Mouse (Mus musculus) embryonic facial prominence, embryonic 11.5 days (tissue): ENCODE data around the gene Rpap3. TPM values are rescaled to one million over a fixed set of nuclear protein-coding genes. Genes with fewer than 3 reads are reported as not detected.

Experiments
- ATAC-seq: fragments of 200-750 bp; cut with Nextera tagmentation; replicated peaks from 2 replicates; pipeline ENCODE4 v1.8.0; 2017; ENCODE audit warnings: low read depth; ENCODE audit not compliant: insufficient number of reproducible peaks, low FRiP score, low TSS enrichment
- DNase-seq: peaks from one replicate; pipeline ENCODE4 v3.0.0-alpha.2; 2015; ENCODE audit warnings: low spot score
- H3K27ac ChIP-seq: fragments of 300-500 bp; sonication (generic); replicated peaks from 2 replicates; pipeline ENCODE4 v1.5.1; 2014; ENCODE audit warnings: mild to moderate bottlenecking, low read depth, low read length, control low read depth
- H3K27me3 ChIP-seq: fragments of 300-500 bp; sonication (generic); 2 replicates; pipeline ENCODE4 v1.6.1; 2014; ENCODE audit warnings: mild to moderate bottlenecking, low read length, moderate library complexity, mixed read lengths; ENCODE audit not compliant: control insufficient read depth, insufficient read depth
- H3K36me3 ChIP-seq: fragments of 300-500 bp; sonication (generic); replicated peaks from 2 replicates; pipeline ENCODE4 v1.6.1; 2014; ENCODE audit warnings: low read depth, mild to moderate bottlenecking, low read length, moderate library complexity, mixed read lengths; ENCODE audit not compliant: control insufficient read depth, insufficient read depth
- H3K4me1 ChIP-seq: fragments of 300-500 bp; sonication (generic); 2 replicates; pipeline ENCODE4 v1.6.1; 2014; ENCODE audit warnings: low read length, mixed read lengths; ENCODE audit not compliant: control insufficient read depth, insufficient read depth
- H3K4me2 ChIP-seq: fragments of 300-500 bp; sonication (generic); 2 replicates; pipeline ENCODE4 v1.6.1; 2014; ENCODE audit warnings: low read depth, mild to moderate bottlenecking, control low read depth, low read length, moderate library complexity
- H3K4me3 ChIP-seq: fragments of 300-500 bp; sonication (generic); 2 replicates; pipeline ENCODE4 v1.5.1; 2014; ENCODE audit warnings: low read depth, low read length, control low read depth
- H3K9ac ChIP-seq: fragments of 300-500 bp; sonication (generic); replicated peaks from 2 replicates; pipeline ENCODE4 v1.6.1; 2014; ENCODE audit warnings: mild to moderate bottlenecking, control low read depth, low read length
- H3K9me3 ChIP-seq: fragments of 300-500 bp; sonication (generic); replicated peaks from 2 replicates; pipeline ENCODE4 v1.6.1; 2016; ENCODE audit warnings: mild to moderate bottlenecking, low read length, inconsistent platforms, mixed read lengths; ENCODE audit not compliant: control insufficient read depth
- WGBS: fragments of 180-500 bp; shearing (Covaris S2); extraction: QIAGEN DNeasy Blood & Tissue Kit; methylation state at CpG from one replicate; pipeline ENCODE4 v1.1.7; 2014; 5-methylcytosine and 5-hydroxymethylcytosine counted together
- polyA plus RNA-seq: library from polyadenylated mRNA; unstranded; fragments of >200 nt; fragmentation: Nextera tagmentation; extraction: Ambion mirVana; gene quantifications from 2 replicates; pipeline ENCODE4 v1.2.1, GENCODE M21; 2014

Gene Rpap3
- polyA plus RNA-seq, 1 experiment from 2014 or later = 54.7 TPM

- Histone ChIP-seq H3K9me3 (no peaks in the 10 kb centered on the region), H3K9ac (no peak overlapping the region), H3K4me2 (no peak overlapping the region), H3K27ac (no peak overlapping the region), H3K36me3 (peaks cover 4% of the 10 kb centered on the region), H3K27me3 (no peaks in the 10 kb centered on the region), H3K4me1 (no peaks in the 10 kb centered on the region), H3K4me3 (no peak overlapping the region)
- 82% methylated on average over 18 of the region's 18 CpGs for WGBS
- no peak for ATAC-seq
- DNase-seq = no peak
These were observed 25.5 kb downstream of the Rpap3 start for GRCm38 (mm10) chr15:97679991-97680681.

DNA sequence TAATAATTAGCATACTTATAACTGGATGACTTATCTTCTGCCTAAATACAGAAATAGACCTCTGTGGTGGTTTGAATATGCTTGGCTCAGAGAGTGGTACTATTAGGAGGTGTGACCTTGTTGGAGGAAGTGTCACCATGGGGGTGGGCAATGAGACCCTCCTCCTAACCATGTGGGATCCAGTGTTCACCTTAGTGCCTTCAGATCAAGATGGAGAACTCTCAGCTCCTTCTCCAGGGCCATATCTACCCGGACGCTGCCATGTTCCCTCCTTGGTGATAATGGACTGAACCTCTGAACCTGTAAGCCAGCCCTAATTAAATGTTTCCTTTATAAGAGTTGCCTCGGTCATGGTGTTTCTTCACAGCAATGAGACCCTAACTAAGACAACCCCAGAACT lies 28.3 kb downstream of the Rpap3 start:
- Histone ChIP-seq H3K27me3 (no peaks in the 10 kb centered on the region), H3K27ac (no peak overlapping the region), H3K9me3 (no peaks in the 10 kb centered on the region), H3K4me1 (no peaks in the 10 kb centered on the region), H3K9ac (no peak overlapping the region), H3K4me3 (no peak overlapping the region), H3K36me3 (peaks cover 2% of the 10 kb centered on the region), H3K4me2 (no peak overlapping the region)
- ATAC-seq = no peak
- DNase-seq = no peak
- 96% methylated on average over 3 of the region's 3 CpGs for WGBS

DNA sequence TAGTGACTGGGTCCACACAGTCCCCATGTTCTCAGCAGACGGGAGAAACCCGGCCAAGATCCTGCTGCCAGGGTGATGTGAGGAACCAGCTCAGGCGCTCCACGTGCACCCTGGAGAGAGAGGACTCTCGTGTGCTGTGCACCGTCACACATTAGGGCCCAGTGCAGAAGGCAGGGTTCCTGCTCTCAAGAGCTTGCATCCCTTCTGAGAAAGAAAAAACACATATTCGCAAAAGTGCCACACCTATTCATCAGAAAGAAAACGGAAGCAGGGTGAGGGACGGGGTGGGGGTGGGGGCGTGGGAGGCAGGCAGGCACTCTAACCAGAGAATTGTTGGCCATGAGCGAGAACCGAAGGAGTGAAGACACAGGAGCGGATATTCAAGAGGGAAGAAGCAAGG lies 29.7 kb downstream of the Rpap3 start:
- 94% methylated on average over 13 of the region's 13 CpGs for WGBS
- no peak overlapping the region for H3K4me3 ChIP-seq

DNA sequence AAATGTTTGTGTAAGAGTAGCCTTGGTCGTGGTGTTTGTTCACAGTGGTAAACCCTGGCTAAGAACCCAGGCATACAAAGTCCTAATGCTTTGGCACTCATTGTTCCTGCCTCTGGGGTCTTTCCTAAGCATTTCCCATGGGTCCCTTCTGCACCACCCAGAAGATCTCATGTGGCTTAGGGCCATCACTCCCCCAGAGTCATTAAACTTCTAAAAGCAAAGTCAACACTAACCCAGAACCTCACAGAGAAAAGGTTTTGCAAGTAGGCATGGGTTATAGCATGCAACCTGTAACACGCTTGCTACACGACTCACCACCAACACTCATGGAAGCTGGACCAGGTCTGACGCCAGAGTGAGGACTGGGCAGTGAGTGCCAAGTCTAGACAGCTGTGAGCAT lies 31.2 kb downstream of the Rpap3 start:
- Histone ChIP-seq H3K4me1 (no peaks in the 10 kb centered on the region), H3K9ac (no peak overlapping the region), H3K9me3 (no peaks in the 10 kb centered on the region), H3K4me3 (no peak overlapping the region), H3K4me2 (no peak overlapping the region), H3K27ac (no peak overlapping the region), H3K27me3 (no peaks in the 10 kb centered on the region), H3K36me3 (no peaks in the 10 kb centered on the region; the same call in none of the 2 replicates)
- ATAC-seq (no peak), DNase-seq (no peak)
- WGBS = 95% methylated on average over 4 of the region's 4 CpGs

More for the DNA sequence above, 29.7 kb downstream of the Rpap3 start:
- Histone ChIP-seq H3K36me3 (peaks cover 2% of the 10 kb centered on the region), H3K27me3 (no peaks in the 10 kb centered on the region), H3K9ac (no peak overlapping the region), H3K4me1 (no peaks in the 10 kb centered on the region), H3K4me2 (no peak overlapping the region), H3K9me3 (no peaks in the 10 kb centered on the region), H3K27ac (no peak overlapping the region)
- ATAC-seq (no peak), DNase-seq (no peak)

- Histone ChIP-seq H3K4me3 (no peak overlapping the region), H3K27ac (no peak overlapping the region), H3K9ac (no peak overlapping the region), H3K4me1 (no peaks in the 10 kb centered on the region), H3K9me3 (no peaks in the 10 kb centered on the region), H3K36me3 (no peaks in the 10 kb centered on the region; the same call in none of the 2 replicates), H3K27me3 (no peaks in the 10 kb centered on the region), H3K4me2 (no peak overlapping the region)
- ATAC-seq (no peak), DNase-seq (no peak)
- WGBS = 93% methylated on average over 7 of the region's 7 CpGs
These were observed 32.2 kb downstream of the Rpap3 start for GRCm38 (mm10) chr15:97673256-97674000.

- WGBS = 78% methylated on average over 9 of the region's 9 CpGs
- H3K36me3 ChIP-seq = no peaks in the 10 kb centered on the region; the same call in 1 of the 2 replicates
- no peak overlapping the region for H3K4me2 ChIP-seq
- peak; percentile 45; the same call in 1 of the 2 replicates for ATAC-seq
- H3K27me3 ChIP-seq = no peaks in the 10 kb centered on the region
- no peaks in the 10 kb centered on the region for H3K9me3 ChIP-seq
- H3K27ac ChIP-seq = no peak overlapping the region
- no peak overlapping the region for H3K9ac ChIP-seq
- peak; percentile 32 for DNase-seq
- H3K4me3 ChIP-seq = no peak overlapping the region
- no peaks in the 10 kb centered on the region for H3K4me1 ChIP-seq
These were observed 33.3 kb downstream of the Rpap3 start for GRCm38 (mm10) chr15:97672211-97672765.

DNA sequence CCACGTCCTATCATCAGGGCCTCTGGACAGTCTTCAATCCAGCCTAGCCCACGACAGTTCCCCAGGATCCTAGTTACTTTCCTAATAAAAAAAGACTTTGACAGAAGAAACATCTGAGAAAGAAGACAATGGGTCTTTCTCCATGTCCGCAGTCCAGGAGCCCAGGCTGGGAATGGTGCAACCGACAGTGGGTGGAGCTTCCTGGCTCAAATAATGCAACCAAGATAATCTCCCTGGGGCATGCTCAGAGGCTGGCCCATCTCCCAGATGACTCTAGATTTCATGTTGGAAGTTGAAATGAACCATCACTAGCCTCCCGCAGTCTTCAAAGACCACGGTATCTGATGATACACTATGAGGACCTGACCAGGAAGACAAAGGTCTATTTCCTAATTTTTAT lies 35.1 kb downstream of the Rpap3 start:
- DNase-seq = no peak
- ATAC-seq = no peak
- 79% methylated on average over 6 of the region's 6 CpGs for WGBS
- Histone ChIP-seq H3K27ac (no peak overlapping the region), H3K9ac (no peak overlapping the region), H3K27me3 (no peaks in the 10 kb centered on the region), H3K9me3 (no peaks in the 10 kb centered on the region), H3K4me1 (no peaks in the 10 kb centered on the region), H3K4me2 (no peak overlapping the region), H3K36me3 (no peaks in the 10 kb centered on the region; the same call in 1 of the 2 replicates), H3K4me3 (no peak overlapping the region)
